Mouse (Mus musculus) liver, postnatal 0 days (tissue): ENCODE measurements around the gene Cebpg.

Source experiments
- CTCF ChIP-seq: sonication (generic); IDR thresholded peaks from 2 replicates; pipeline ENCODE4 v1.5.1; 2016; ENCODE audit warnings: antibody characterized with exemption, low read depth
- EP300 ChIP-seq: IDR thresholded peaks from 2 replicates; pipeline ENCODE4 v1.6.1; 2016; ENCODE audit warnings: antibody characterized with exemption, low read depth, mild to moderate bottlenecking

DNA sequence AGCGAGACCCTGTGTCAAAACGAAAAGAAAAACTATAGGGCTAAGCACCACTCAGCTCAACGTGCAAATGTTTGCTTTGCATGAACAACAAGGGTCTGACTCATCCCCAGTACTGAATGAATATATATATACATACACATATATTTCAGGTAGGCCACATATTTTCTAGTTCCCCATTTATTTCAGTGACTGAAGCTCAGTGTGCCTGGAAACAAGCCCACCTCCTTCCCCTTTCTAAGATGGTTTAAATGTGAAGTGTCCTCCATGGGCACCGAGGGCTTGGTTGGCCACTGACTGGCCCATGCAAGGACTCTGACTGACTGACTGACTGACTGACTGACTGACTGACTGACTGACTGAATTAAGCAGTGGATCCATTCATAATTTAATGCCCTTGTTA lies 43.2 kb upstream of the Cebpg start:
- no peak for TF ChIP-seq CTCF
- no peak for TF ChIP-seq EP300
